Mouse (Mus musculus) testis, adult 2 months (tissue): ENCODE results near the gene Rp9.

ENCODE experiments used
- CTCF ChIP-seq: fragments of 200-500 bp; IDR thresholded peaks from 2 replicates; pipeline ENCODE4 v1.5.1; 2012; ENCODE audit warnings: low read depth, mild to moderate bottlenecking, inconsistent platforms, low read length, moderate library complexity; ENCODE audit not compliant: control insufficient read depth, insufficient read depth, insufficient replicate concordance
- POLR2A ChIP-seq: fragments of 200-500 bp; IDR thresholded peaks from 2 replicates; pipeline ENCODE4 v1.6.1; 2012; ENCODE audit warnings: low read depth, mild to moderate bottlenecking, inconsistent platforms, low read length, moderate library complexity; ENCODE audit not compliant: control insufficient read depth

GRCm38 (mm10) chr9:22443157-22443556 is 26.4 kb downstream of the Rp9 start:
- no peak for TF ChIP-seq CTCF
- TF ChIP-seq POLR2A = no peak
